Mouse (Mus musculus): Measurements from ENCODE around the gene Gm14851.
"Not testable (repeated sequence)": the region's sequence is repeated elsewhere in the genome, so short reads cannot be mapped to it uniquely, and the experiment has no call there.

Gene Gm14851

GRCm38 (mm10) chr8:21095950-21096349 is at the start of gene Gm14851:
Gene Gm14851 (minus strand): TSS chr8:21096050.
- DNase-seq (ENCODE audit: low read depth, low spot score) = not testable (repeated sequence)

- DNase-seq (ENCODE audit: low read depth, low spot score) = not testable (repeated sequence)
Observed at GRCm38 (mm10) chr8:21134342-21134741, 38.5 kb upstream of the Gm14851 start, which contains the start of gene Defa30. Gene Defa30 (plus strand): TSS chr8:21134642.

GRCm38 (mm10) chr8:21093106-21093505 is 2.7 kb downstream of the Gm14851 start:
- DNase-seq (ENCODE audit: low read depth, low spot score) = no peak

- not testable (repeated sequence) for DNase-seq (ENCODE audit: low read depth, low spot score)
Observed at GRCm38 (mm10) chr8:21084142-21084541, 11.7 kb downstream of the Gm14851 start, which contains the start of gene Defa25. Gene Defa25 (plus strand): TSS chr8:21084442.

- not testable (repeated sequence) for DNase-seq (ENCODE audit: low read depth, low spot score)
Observed at GRCm38 (mm10) chr8:21064738-21065137, 31.1 kb downstream of the Gm14851 start, which contains the start of gene Defa35. Gene Defa35 (plus strand): TSS chr8:21065038.

- not testable (repeated sequence) for DNase-seq (ENCODE audit: low read depth, low spot score)
Observed at GRCm38 (mm10) chr8:21054747-21055146, 41.1 kb downstream of the Gm14851 start, which contains the start of gene Defa23. Gene Defa23 (plus strand): TSS chr8:21055047.

Measured in c-Kit-negative CD71-positive TER-119-positive erythroid progenitor cells, embryonic 14.5 days (primary cell).